Mouse (Mus musculus) kidney, adult 2 months (tissue): ENCODE results near the gene Dab2. TPM values are rescaled to one million over a fixed set of nuclear protein-coding genes. Genes with fewer than 3 reads are reported as not detected.
A peak's percentile ranks its signal among the peaks of the same experiment; 100 is the strongest.

ENCODE experiments used
- DNase-seq: peaks from one replicate; pipeline ENCODE4 v3.0.0; 2021
- H3K27ac ChIP-seq: fragments of 200-500 bp; 2 replicates; pipeline ENCODE4 v1.5.1; 2012; ENCODE audit warnings: low read depth, low read length, control low read depth, inconsistent platforms; ENCODE audit not compliant: insufficient read depth
- H3K27me3 ChIP-seq: fragments of 200-500 bp; replicated peaks from 2 replicates; pipeline ENCODE4 v1.6.1; 2012; ENCODE audit warnings: mild to moderate bottlenecking, moderate library complexity, low read length, inconsistent platforms; ENCODE audit not compliant: control insufficient read depth, insufficient read depth
- H3K36me3 ChIP-seq: fragments of 200-500 bp; 2 replicates; pipeline ENCODE4 v1.6.1; 2012; ENCODE audit warnings: mild to moderate bottlenecking, moderate library complexity, low read length, inconsistent platforms; ENCODE audit not compliant: control insufficient read depth, insufficient read depth
- H3K4me1 ChIP-seq: fragments of 200-500 bp; 2 replicates; pipeline ENCODE4 v1.6.1; 2011; ENCODE audit warnings: low read length; ENCODE audit not compliant: control insufficient read depth, insufficient read depth
- H3K4me3 ChIP-seq: fragments of 200-500 bp; 2 replicates; pipeline ENCODE4 v1.5.1; 2011; ENCODE audit warnings: mild to moderate bottlenecking, low read depth, low read length, control low read depth; ENCODE audit not compliant: insufficient read depth
- CTCF ChIP-seq: fragments of 200-500 bp; conservative IDR thresholded peaks from 2 replicates; pipeline ENCODE4 v1.5.1; 2011; ENCODE audit warnings: low read depth, mild to moderate bottlenecking, control low read depth, low read length, moderate library complexity, mixed read lengths; ENCODE audit not compliant: insufficient read depth, insufficient read length
- POLR2A ChIP-seq: fragments of 200-500 bp; IDR thresholded peaks from one replicate; pipeline ENCODE4 v1.6.1; 2011; ENCODE audit warnings: low read depth, low read length, control low read depth
- WGBS: fragments of 180-500 bp; shearing (Covaris S2); methylation state at CpG from one replicate; pipeline ENCODE4 v1.1.7; 2018; 5-methylcytosine and 5-hydroxymethylcytosine counted together
- polyA plus RNA-seq: library from polyadenylated mRNA; depleted of rRNA; stranded (reverse); fragments of >200 nt; gene quantifications from 2 replicates; pipeline ENCODE4 v1.2.3, GENCODE M21; 2012

Gene Dab2
- polyA plus RNA-seq, 1 experiment: 281 TPM

DNA sequence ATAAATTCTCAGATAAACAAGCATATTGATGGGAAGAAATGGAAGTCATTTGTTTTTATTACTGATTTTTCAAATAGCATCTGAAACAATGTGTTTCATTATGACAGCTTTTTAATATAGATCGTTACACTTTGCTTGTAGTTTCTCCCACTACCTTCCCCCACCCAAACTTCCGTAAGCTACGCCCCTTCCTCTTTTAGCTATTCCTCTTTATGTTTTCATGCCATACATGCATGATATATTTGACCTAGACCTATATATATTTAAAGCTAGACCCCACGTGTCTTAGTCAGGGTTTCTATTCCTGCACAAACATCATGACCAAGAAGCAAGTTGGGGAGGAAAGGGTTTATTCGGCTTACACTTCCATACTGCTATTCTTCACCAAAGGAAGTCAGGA lies 115.7 kb downstream of the Dab2 start:
- no peak for TF ChIP-seq POLR2A
- TF ChIP-seq CTCF: no peak
- DNase-seq: no peak
- H3K27me3 ChIP-seq: no peaks in the 10 kb centered on the region
- H3K4me1 ChIP-seq: peaks cover 7% of the 10 kb centered on the region; the same call in 1 of the 2 replicates
- H3K36me3 ChIP-seq: peaks cover 11% of the 10 kb centered on the region
- H3K4me3 ChIP-seq: no peak overlapping the region
- 75% methylated on average over 5 of the region's 5 CpGs for WGBS
- H3K27ac ChIP-seq: no peak overlapping the region

DNA sequence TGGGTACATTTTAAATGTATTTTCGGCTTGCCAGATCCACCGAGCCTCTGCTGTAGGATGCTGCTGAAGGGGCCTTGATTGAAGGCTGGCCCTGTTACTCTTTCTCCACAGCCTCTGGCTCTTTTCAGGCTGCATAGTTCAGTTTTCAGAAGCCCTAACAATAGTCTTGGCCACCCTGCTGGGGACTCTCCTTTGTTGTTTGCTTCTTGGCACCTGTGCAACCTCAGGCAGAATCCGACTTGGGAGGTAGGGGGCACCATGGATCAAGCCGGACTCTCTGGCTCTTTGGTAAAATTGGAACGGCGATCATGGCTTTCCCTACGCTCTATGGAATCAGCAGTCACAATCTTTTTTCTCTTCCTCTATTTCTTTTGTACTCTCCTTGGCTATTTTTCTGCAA lies 132.2 kb downstream of the Dab2 start:
- Histone ChIP-seq H3K27ac (no peak overlapping the region), H3K36me3 (peaks cover 17% of the 10 kb centered on the region), H3K27me3 (no peaks in the 10 kb centered on the region), H3K4me1 (no peaks in the 10 kb centered on the region), H3K4me3 (no peak overlapping the region)
- DNase-seq: no peak
- 86% methylated on average over 7 of the region's 7 CpGs for WGBS
- TF ChIP-seq POLR2A (no peak), CTCF (no peak)

DNA sequence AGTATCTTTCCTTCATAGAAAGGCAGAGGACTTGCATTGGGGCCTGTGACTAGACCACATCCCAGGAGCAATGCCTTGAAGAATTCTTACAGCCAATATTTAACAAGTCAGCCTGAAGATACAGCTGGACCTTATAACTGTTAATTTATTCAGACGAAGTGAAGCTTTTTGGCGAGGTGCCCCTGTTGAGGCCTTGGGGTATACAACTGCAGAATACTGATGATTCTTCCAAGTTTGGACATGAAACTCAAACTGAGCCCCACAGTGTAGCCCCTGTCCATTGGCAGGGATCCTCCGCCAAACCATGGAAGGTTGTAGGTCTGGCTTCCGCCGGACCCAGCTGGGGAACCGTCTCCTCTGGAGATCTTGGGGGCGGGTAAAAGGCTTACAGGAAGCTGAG lies 132.8 kb downstream of the Dab2 start:
- Histone ChIP-seq H3K4me1 (no peaks in the 10 kb centered on the region), H3K27ac (no peak overlapping the region), H3K36me3 (peaks cover 19% of the 10 kb centered on the region), H3K27me3 (no peaks in the 10 kb centered on the region), H3K4me3 (no peak overlapping the region)
- no peak for TF ChIP-seq POLR2A
- TF ChIP-seq CTCF: no peak
- peak; percentile 48 for DNase-seq
- 78% methylated on average over 7 of the region's 7 CpGs for WGBS

DNA sequence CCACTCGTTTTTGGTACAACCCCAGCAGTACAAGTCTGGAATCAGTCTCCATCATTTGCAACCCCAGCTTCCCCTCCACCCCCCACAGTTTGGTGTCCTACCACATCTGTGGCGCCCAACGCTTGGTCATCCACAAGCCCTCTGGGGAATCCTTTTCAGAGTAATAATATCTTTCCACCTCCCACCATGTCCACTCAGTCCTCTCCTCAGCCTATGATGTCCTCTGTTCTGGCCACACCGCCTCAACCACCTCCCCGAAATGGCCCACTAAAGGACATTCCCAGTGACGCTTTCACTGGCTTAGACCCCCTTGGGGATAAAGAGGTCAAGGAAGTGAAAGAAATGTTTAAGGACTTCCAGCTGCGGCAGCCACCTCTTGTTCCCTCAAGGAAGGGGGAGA lies 135.7 kb downstream of the Dab2 start:
- WGBS: 86% methylated on average over 7 of the region's 7 CpGs
- TF ChIP-seq POLR2A: no peak
- TF ChIP-seq CTCF: no peak
- peaks cover 17% of the 10 kb centered on the region for H3K36me3 ChIP-seq

DNA sequence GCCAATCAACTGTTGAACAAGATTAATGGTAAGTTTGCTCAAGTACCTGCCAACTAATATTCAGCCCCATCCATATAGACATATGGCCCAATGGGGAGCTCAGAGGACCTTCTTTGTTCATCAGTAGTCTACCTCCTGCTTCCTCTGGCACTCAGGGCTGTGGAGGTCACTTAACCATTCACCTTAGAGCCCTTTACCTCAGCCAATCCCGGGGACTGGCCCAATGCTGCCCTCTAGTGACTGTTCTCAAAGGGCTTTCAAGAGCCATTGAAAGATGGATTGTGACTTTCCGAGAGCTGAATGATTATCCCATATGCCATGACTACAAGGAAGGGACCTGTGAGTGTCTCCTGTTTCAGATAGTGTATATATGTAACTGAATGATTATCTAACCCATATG lies 136.2 kb downstream of the Dab2 start:
- Histone ChIP-seq H3K27ac (no peak overlapping the region), H3K4me1 (no peaks in the 10 kb centered on the region), H3K36me3 (peaks cover 17% of the 10 kb centered on the region), H3K27me3 (no peaks in the 10 kb centered on the region), H3K4me3 (no peak overlapping the region)
- peak; percentile 72 for DNase-seq
- TF ChIP-seq CTCF (peak; percentile 77), POLR2A (no peak)
- 33% methylated on average over 2 of the region's 2 CpGs for WGBS

More for the DNA sequence above, 135.7 kb downstream of the Dab2 start:
- Histone ChIP-seq H3K27ac (no peak overlapping the region), H3K4me1 (no peaks in the 10 kb centered on the region), H3K4me3 (no peak overlapping the region), H3K27me3 (no peaks in the 10 kb centered on the region)
- no peak for DNase-seq

DNA sequence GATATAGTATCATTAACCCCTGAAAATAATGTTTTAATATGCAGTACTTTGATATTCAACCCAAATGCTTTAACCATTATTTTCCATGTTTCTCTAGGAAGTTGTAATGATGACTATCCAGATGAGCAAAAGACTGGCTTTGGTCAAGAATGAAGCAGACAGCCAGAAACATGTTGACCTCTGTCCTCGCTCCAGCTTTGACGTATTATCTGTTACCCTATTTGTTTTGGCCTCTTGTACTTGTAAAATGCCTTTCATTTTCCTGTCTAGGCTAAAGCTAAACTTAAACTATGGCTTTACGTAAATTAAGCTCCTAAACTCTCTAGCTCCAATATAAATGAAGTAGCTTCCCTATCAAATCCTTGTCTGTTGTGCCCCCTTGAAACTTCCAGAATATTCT lies 139.1 kb downstream of the Dab2 start:
- Histone ChIP-seq H3K27ac (no peak overlapping the region), H3K4me1 (0 out of 2 replicates have a peak, but pooled peaks cover 2% of the 10 kb centered on the region), H3K4me3 (no peak overlapping the region), H3K36me3 (peaks cover 14% of the 10 kb centered on the region), H3K27me3 (no peaks in the 10 kb centered on the region)
- DNase-seq: peak; percentile 42
- no peak for TF ChIP-seq POLR2A
- TF ChIP-seq CTCF: no peak
- WGBS: 65% methylated on average over 3 of the region's 3 CpGs

DNA sequence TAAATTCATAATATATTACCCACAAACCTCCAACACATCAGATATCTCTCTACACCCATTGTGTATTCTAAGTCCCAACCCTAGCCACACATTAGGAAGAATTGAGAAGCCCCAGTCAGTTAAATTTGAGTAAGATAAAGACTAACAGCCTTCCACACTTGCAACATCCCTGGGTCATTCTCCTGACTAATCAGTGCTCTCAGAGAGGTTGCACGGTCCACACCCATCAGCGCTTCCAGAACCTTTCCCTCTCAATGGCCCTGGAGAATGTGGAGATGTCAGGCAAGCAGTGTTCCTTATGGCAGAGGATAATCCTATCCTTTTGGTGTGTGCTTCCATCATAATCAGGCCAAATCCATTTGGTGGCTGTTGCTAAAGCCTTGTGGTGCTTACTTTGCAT lies 144.9 kb downstream of the Dab2 start:
- no peaks in the 10 kb centered on the region for H3K27me3 ChIP-seq
- H3K4me1 ChIP-seq: 0 out of 2 replicates have a peak, but pooled peaks cover 4% of the 10 kb centered on the region
- H3K36me3 ChIP-seq: no peaks in the 10 kb centered on the region
- H3K27ac ChIP-seq: no peak overlapping the region
- DNase-seq: no peak
- no peak for TF ChIP-seq CTCF
- no peak for TF ChIP-seq POLR2A
- 87% methylated on average over 2 of the region's 2 CpGs for WGBS
- H3K4me3 ChIP-seq: no peak overlapping the region

DNA sequence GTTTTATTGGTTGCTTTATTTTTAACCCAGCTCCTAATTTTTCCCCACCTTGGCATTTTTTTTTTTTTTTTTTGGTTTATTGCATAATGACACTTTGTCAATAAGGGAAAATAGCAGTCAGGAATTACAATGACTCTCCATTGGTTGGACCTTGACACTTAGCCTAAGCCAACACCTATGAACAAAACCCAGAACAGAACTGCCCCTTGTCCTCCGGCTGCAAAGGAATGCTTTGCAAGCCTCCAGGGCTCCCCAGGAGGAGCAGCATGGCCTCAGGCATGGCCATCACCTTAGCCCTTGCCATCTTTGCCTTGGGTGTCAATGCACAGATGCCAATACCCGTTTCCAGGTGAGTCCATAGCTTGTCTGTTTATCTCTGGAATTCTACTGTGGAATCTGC lies 145.5 kb downstream of the Dab2 start, which contains the start of gene C9:
TSS of gene C9 (plus strand) at position 193 of the 400 bp plus-strand sequence.
- no peak within 1 kb of the TSS for H3K27ac ChIP-seq
- no peak within 1 kb of the TSS for H3K4me3 ChIP-seq
- TF ChIP-seq POLR2A (no peak), CTCF (no peak)
- 71% methylated on average over 2 of the region's 2 CpGs for WGBS
- 0 out of 2 replicates have a peak, but pooled peaks cover 4% of the 10 kb centered on the region for H3K4me1 ChIP-seq
- no peaks in the 10 kb centered on the region for H3K36me3 ChIP-seq
- DNase-seq: peak; percentile 41
- H3K27me3 ChIP-seq: no peaks in the 10 kb centered on the region
